Mouse (Mus musculus) T-helper 1 cell (primary cell): ENCODE data around the gene Rnf215.
"Not testable (repeated sequence)": the region's sequence is repeated elsewhere in the genome, so short reads cannot be mapped to it uniquely, and the experiment has no call there.

Source experiments
- in situ Hi-C: fragments of 300-600 bp; cut with MboI, MseI; formaldehyde crosslinking; loops from one replicate; pipeline ENCODE4 v1.15.1; 2025; ENCODE audit warnings: high pct_unique_total_duplicates

Gene Rnf215

DNA sequence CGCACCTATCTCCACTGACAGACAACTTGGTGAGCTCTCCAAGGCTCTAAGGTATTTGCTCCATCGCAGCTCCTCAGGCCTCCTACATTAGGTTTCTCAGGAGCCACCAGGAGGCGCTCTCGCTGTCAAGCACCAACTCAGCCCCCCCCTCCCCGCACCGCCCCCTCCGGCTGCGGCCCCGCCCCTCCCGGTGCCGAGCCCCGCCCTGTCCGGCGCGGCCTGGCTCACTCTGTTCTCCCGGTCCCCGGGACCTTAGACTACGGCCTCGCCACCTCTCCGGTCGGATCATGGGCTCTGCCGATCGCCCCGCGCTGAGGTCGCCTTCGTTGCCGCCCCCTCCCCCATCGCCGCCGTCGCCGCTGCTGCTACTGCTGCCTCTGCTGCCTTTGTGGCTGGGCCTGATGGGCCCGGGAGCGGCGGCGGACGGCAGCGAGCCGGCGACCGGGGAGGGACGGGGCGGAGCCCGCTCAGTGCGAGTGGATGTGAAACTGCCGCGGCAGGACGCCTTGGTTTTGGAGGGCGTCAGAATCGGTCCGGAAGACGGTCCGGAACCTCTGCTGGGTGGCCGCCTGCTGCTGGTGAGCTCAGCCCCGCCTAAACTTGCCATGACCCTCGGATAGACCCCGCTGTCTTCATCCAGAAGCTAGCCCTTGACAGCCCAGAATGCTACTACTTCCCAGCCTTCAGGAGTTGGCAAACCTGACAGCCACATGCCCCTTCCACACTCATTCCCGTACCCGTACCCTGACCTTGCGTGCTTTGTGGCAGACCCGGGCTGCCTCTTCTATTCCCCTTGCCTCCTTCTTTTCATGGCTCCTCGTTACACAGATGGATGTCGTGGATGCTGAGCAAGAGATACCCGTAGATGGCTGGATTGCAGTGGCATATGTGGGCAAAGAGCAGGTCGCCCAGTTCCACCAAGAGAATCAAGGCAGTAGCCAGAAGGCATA, at the start of gene Rnf215:
Rnf215 (plus strand) TSS at position 217 of the 950 bp plus-strand sequence.
- in situ Hi-C loops: loop anchor here (5.0 kb wide), 1 partner anchor 83 kb away; no protein-coding TSS in a partner anchor

DNA sequence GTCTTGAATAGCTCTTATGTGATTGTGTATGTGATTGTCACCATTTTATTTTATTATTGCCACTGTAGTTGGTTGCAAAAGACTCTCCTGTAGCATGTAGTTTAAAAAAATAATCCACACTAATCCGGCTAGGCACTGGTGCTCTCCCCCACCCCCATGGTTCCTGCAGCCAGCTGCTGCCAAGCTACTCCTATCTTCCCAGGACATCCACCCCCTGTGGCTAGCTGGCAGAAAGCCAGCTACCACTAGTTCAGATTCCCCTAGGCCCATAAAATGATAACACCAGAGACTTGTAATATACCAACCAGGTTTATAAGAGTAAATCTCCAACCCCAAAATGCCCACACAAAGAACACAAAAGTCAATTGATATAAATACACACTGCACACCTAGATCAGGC, 48.8 kb upstream of the Rnf215 start:
- in situ Hi-C loops: no loop called here

DNA sequence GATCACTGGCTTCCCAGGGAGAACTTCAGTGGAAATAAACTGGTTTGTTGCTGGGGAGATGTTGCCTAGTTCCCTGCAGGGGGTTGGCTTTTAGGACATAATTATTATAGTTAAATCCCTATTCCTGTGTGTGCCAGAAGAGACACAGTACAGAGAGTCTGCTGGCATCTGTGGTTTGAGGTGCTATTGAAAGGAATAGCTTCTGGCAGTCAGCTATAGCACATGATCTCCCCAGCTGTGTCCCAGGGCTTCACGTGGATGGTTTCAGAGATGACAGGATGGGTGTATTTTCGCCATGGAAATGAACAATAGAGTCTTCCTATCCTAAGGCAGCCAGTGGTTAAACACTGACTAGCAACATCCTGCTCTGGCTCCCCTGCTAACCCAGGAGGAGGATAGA, 47.7 kb upstream of the Rnf215 start:
- in situ Hi-C loops: no loop called here

DNA sequence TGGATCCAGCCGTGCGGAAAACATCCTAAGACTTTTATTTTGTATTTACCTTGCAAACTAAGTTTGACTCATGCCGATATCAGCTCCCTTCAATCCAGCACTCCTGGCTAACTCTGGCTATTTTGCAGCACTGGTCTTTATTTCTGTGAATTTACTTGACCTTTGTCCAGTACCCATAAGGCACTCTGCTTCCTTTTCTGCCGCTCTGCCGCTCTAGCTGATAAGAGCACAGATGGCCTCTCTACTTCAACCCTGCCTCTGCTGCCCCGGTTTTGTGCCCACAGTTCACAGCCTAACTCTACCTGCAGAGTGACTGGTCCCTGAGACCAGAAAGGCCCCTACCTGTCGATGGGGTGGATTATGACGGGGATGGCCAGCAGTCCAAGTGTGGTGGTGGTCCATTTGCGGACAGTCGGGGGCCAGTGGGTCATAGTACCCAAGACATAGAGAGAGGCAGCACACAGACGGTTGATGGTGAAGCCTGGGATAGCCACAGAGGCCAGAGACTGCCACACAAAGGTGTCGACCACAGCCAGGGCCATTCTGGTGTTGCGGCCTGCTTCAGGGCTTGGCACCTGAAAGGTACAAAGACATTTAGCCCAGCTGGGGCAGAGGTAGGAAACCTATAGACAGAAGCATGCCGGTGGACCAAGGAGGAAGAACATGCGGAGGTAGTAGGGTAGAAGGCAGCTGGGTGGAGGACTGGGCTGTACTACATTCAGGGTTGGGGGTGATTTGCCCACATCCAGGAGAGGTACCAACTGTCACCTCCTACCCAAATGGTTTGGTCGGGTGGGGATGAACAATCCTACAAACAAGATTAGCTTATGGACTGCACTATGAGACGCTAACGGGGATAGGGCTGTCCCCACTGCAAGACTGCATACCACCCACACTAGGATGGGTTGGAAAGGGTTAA, 41.3 kb upstream of the Rnf215 start:
- in situ Hi-C loops: no loop called here

DNA sequence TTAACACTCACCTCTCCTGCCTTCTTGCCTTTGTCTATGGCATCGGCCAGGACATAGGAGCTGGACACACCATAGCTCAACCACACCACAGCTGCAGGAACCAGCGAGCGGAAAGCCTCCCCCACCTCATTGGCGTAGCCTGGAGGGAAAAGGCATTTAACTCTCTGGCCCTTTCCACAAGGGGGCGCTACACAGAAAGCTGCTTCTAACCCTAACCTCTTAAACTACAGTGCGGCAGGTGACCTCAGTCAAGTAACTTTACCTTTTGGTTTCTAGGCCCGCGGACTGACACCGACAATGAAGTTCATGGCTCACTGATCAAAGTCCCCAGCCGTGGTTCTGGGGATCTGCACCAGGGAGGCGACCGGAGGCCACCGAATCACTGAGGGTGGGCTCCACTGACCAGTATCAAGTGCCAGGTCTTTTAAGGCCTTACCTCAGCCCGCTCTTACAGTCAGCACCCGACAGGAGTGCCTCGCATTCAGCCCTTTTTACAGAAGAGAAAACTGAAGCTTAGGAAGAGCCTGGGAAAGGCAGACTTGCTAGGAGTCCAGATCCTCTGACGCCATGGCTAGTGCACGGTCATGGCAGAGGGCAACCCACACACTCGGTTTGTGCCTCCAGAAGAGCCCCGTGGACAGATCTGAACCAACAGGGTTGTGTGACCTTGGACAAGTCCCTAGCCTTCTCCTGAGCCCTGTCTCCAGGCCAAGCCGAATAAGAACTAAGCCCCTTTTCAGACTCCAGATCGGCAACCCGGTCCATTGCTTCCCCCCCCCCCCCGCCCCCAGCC, 40.4 kb upstream of the Rnf215 start:
- in situ Hi-C loops: no loop called here

DNA sequence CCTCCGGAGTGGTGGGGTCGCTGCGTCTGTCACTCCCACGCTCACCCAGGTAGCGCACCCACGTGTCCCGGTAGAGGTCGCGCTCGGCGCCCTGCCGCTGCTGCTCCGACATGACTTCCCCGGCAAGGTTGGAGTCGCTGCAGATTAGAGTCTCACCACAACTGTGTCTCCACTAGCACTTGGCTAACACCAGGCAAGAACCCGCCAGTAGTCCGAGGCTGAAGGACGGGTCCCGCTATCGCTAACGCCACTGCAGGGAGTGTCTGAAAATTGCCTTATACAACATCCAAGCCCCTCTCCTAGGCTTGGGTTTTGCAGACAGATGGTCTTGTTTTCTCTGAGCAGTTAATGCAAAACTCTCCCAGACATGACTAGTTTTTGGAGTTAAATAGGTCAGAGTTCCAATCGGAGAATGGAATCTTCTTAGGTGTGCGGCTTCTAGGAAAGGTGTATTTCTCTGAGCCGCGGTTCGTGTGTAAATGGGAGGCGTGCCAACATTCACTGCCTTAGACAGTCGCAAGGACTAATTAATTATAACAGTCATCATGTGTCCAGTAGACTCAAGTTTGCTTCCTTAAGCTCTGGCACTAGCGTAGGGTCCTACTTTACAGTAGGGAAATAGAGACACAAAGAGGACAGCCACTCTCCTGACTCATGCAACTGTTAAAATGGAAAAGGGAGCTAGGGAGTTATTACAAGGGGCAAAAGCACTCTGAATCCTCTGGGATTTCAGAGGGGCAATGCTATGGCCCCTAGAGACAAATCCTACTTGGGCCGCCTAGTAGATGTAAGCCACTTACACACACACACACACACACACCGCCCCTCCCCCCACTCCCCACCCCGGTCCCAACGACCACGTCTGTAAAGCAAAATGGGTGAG, 39.6 kb upstream of the Rnf215 start, which contains the start of gene Mtfp1:
Mtfp1 (minus strand) TSS at position 275 of the 883 bp plus-strand sequence.
- in situ Hi-C loops: no loop called here

DNA sequence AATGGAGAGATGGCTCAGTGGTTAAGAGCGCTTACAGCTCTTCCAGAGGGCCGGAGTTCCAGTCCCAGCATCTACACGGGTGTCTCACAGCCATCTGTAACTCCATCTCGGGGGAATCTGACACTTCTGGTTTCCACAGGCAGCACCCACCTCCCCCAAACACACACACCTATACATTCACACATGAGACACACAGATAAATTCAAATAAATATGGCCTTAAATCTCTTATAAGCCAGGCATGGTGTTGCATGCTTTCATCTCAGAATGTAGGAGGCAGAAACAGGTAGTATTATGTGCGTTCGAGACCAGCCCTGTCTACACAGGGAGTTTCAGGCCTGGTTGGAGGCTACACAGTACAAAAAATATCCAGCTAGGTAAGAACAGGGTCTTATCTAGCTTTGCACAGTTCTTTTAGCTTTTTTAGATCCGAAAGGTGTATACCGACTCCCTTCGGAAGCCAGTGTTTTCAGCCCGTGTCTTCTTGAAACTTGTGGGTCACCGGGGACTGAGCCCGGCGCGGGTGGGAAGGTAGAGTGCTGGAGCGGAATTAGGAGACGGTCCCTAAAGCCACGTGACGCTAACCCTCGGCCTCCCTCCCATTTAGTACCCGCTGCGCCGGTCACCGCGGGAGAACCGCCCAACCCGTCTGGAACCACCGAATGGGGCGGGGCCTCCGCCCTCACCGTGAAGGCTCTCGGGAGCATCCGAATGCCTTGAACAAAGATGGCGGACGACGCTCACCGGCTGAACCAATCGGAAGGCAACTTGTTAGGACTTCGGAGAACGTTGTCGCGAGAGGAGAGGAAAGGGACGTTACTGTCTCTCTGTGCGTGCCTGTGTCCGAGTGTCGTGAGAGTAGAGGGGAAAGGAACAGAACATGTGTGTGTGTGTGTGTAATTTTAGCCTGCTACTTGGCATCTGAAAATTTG, 38.7 kb upstream of the Rnf215 start:
- in situ Hi-C loops: no loop called here

DNA sequence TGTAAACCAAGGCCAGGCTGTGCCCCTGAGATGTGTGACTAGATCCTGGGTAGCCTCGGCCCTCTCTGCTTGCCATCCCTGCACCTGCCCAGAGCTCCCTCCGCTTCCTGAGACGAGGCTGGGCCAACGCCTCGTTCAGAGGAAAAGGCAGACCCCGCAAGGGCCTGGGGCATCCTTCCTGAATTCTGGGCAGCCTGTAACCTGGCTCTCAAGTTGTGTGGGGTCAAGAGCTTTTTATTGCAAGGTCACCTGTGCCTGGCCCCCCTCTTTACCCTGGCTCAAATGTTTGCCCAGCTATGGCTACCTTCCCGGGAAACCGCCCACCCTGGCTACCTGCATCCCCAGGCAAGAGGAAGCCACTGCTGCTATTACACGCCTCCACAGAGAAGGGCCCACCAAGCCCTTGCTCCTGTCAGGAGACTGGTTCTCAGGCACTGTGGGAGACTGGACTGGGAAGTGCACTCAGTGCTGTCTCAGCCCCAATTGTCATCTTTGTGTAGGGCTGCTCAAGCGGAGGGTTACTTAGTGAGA, 37.8 kb upstream of the Rnf215 start:
- in situ Hi-C loops: no loop called here

DNA sequence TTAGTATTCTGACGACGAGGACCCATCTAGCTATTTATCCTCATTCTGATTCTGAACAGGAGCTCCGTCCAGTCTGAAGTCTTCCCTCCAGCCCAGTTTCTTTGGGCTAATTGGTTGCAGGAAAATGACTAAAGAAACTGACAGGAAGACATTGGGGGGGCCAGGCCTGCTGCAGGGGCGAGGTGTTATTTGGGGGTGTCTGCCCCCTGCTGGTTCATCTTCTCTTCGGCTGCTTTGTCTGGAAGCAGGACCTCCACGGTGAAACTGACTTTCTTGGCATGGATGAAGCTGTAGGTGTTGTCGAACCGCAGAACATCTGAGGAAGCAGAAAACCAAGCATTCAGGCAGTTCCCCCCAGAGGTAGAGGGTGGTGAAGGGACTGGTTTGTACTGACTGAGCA, 36.9 kb upstream of the Rnf215 start:
- in situ Hi-C loops: no loop called here

DNA sequence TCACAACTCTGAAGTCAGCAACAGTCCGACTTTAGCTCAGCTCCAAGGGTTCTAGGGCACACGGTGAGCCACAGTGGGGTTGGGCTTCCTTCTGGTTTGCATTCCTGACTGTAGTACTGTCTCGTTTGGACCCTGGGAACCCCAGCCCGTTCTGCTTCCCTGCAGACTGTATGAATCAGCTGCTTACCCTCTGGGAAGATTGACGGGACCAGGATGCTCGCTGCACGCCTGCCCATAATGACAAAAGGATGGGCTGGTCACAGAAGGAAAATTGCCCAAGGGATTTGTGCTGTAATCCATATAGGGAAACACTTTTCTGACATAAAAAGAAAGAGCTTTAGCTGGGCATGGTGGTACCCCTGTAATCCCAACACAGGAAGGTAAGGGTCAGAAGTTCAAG, 36.2 kb upstream of the Rnf215 start:
- in situ Hi-C loops: no loop called here

DNA sequence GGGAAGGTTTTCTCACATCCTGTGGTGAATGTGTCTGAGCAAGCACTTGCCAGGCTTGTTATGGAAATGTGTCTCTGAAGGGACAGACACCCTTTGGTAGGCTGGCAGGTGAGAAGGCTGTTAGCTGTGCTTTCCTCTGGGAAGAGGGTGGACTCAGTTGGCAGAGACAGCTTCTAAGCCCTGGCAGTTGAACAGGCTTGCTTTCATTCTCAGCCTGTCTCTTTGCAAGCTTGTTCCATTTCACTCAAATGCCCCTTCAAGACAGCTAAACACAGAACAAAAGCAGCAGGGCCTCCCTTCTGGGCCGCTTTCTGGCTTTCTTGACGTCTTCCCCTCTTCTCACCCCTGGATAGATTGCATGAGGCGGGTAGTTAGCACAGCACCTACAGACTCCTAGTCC, 35.6 kb upstream of the Rnf215 start:
- in situ Hi-C loops: no loop called here

DNA sequence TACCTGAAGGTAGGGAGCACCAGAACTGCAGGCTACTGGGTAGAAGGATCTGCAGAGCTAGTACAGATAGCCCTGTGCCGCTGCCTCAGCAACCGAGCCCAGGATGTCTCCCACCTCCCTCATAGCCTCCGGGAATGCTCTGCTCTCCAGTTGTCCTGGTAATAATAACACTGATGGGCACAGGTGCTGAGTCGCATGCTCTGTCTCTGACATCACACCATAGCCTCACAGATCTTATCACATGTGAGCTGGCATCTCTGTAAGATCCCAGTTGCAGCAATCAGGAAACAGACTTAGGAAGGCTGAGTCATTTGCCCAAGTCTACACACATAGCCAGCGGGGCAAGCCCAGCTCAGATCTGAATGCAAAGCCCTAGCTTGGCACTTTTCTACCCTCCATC, 33.2 kb upstream of the Rnf215 start:
- in situ Hi-C loops: no loop called here

DNA sequence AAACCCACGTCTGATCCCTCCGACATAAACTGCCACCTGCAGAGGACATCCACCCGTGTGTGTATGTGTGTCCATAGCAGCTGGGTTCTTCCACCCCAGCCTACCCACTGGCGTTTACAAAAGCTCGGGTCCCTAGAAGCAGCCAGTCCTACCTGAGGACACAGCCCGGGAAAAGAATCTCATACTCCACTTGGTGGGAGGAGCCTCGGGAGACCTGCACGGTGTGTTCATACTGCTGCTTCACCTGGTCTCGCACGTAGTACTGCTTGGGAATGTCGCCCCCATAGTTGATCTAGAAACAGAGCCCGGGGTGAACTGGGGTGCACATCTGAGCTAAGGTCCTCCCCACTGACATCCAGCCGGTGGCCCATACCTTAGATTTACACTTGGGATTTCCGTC, 31.5 kb upstream of the Rnf215 start:
- in situ Hi-C loops: no loop called here

DNA sequence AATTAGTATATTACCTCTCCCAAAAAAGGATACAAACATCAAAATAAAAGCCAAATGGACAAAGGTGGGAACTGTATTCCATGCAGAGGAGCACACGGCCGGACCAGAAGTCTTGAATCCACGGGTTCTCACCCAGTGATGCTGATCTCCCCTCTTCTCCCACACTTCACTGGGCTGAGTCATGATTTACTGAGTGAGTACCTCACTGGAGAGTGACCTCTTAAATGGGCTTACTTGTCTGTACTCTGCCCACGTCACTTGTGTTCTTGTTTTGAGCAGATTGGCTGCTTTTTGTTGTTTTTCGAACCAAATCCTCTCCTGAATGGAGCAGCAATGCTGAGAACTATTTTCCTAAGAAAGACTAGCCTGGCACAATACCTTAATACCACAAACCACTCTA, 30.0 kb upstream of the Rnf215 start:
- in situ Hi-C loops: no loop called here

DNA sequence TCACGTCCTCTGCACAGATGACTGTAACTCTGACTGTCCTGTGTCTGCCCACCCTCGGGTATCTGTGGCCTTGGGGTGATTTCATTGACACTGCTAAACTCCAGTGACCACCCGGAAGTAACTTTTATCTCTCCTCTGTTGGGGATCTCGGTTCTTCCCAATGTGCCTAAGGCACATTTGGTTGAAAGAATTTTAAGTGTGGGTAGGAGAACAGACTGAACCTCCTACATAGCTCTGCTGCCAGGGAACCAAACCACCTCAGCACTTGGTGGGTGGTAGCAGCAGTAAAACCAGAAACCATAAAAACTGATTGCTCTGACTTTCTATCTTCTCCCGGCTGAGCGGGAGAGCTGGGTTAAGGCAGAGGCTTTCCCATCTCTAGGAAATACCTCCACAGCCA, 29.6 kb upstream of the Rnf215 start:
- in situ Hi-C loops: no loop called here

DNA sequence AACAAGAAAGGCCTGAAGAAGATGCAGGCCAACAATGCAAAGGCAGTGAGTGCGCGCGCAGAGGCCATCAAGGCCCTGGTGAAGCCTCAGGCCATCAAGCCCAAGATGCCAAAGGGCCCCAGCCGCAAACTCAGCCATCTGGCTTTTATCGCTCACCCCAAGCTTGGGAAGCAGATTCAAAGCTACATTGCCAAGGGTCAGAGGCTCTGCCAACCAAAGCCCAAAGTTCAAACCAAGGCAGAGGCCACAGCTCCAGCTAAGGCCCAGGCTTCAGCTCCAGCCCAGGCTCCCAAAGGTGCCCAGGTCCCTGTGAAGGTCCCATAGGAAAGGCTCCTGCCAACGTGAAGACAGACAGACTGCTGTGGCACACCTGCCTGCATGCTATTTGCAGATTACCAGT, 27.1 kb upstream of the Rnf215 start:
- in situ Hi-C loops: not testable (repeated sequence)

DNA sequence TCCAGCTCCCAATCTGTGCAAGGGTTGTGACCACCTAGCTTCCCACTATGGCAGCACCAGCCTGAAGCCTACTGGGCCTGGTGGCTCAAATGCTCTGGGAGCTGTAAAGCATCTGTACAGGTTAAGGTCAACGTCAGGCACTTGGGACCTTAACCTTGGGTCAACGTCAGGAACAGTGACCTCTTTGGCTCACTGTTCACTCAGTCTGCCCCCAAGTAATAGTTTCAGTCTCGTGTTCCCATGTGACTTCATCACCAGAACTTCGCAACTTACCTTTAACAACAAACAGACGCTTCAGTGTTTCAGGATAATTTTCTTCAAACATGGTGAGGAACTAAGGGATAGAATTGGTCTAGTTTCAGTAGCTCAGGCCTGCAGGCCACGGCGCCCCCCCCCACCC, 26.3 kb upstream of the Rnf215 start:
- in situ Hi-C loops: no loop called here

DNA sequence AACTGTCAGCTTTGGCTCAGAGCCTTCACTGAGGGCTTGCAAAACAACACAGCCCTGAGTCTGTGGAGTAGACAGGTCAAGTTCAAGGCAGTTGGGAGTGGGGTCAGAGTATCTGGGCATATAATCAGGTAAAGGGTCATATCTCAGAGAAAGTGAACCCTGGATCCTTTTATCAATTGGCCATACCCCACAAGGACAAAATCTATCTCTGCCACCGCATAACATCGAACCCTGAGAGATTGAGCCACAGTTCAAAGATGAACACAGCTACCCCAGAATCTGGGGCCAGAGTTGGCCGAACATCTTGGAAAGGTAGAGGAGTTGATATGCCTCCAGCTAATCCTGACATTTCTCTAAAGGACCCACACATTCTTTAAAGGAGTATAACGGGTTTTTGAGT, 23.0 kb upstream of the Rnf215 start:
- in situ Hi-C loops: no loop called here

DNA sequence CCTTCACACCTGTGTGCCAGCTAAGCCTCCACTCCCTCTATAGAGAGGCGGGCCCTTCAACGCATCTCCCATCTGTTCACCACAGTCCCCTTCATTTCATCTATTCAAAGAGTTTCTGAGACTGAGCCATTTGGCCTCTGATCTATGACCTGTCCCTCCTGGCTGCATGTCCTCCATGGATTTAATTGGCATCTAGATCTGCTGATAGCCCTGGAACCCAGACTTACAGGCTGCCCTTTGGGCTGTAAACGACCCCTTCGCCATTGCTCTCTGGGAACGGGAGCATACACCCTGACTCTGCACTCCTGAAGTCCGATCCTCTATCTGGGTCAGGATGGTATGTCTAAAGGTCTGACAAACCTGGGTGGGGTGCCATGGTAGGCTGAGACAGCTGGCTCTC, 22.1 kb upstream of the Rnf215 start:
- in situ Hi-C loops: no loop called here
